Mouse (Mus musculus): ENCODE results near the gene Pim1.

DNA sequence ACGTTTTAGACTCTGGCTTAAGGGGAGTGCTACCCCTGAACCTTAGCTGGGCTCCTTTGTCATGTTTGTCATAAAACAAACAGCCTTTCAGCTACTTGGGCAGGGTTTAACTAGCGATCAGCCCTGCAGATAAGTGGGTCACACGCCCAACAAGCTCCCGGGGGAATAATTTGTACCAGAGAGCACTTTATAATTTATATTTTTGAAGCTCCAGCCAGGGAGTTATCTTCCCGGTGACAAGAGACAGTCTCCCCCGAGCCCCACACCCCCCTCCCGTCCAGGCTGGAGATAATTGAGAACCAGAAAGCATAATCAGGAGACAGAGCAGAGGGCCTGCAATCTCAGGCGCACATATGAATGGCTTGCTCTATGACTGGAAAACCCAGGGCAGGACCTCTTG is 45.5 kb upstream of the Pim1 start:
- TF ChIP-seq CTCF (IDR thresholded peaks at IDR 0.05; ENCODE audit: low read depth) (no peak), EP300 (IDR thresholded peaks at IDR 0.05; ENCODE audit: low read depth) (peak; percentile 35; the same call in 1 of the 2 replicates)

All from liver, postnatal 0 days (tissue).